ENCODE assay signal across 17 mouse cellular contexts in genomic region chr6:144167058-144167457, GRCm38 (mm10).
A peak's percentile ranks its signal among the peaks of the same experiment; 100 is the strongest.
DNase-seq lines count a peak whose midpoint lies in the region; ATAC-seq and TF ChIP-seq lines count a peak whose summit lies in the region.
"Had no signal": no experiment of that assay in that cellular context is flagged by ENCODE, and none has a peak within 500 bp of the region (broad histone marks: within the 10 kb centered on the region; RNA-seq: fewer than 3 reads in every experiment).

No protein-coding gene starts in this region.

- no peak overlapping the region for H3K4me2 ChIP-seq in forebrain, embryonic 11.5 days (ENCODE audit: low read depth, low read length, severe bottlenecking)
- no peak overlapping the region for H3K4me2 ChIP-seq in forebrain, postnatal 0 days (ENCODE audit: low read depth)
- H3K4me2 ChIP-seq in kidney, postnatal 0 days (ENCODE audit: low read length): no peak overlapping the region
- H3K4me2 ChIP-seq in hindbrain, embryonic 13.5 days: no peak overlapping the region
- no peak overlapping the region for H3K4me2 ChIP-seq in midbrain, embryonic 15.5 days
- H3K4me2 ChIP-seq: intestine, embryonic 15.5 days; kidney, embryonic 15.5 days; limb, embryonic 15.5 days had no signal

- H3K9ac ChIP-seq in forebrain, embryonic 11.5 days (ENCODE audit: low read length): no peak overlapping the region
- H3K9ac ChIP-seq in forebrain, postnatal 0 days: no peak overlapping the region
- H3K9ac ChIP-seq in kidney, postnatal 0 days (ENCODE audit: low read depth, low read length): no peak overlapping the region
- H3K9ac ChIP-seq in hindbrain, embryonic 13.5 days: no peak overlapping the region
- no peak overlapping the region for H3K9ac ChIP-seq in midbrain, embryonic 15.5 days
- H3K9ac ChIP-seq: intestine, embryonic 15.5 days; kidney, embryonic 15.5 days; limb, embryonic 15.5 days; liver, postnatal 0 days had no signal

- H3K4me3 ChIP-seq in forebrain, embryonic 11.5 days (ENCODE audit: low read depth, low read length): no peak overlapping the region
- H3K4me3 ChIP-seq in forebrain, postnatal 0 days (ENCODE audit: low read depth, low read length): no peak overlapping the region
- no peak overlapping the region for H3K4me3 ChIP-seq in kidney, postnatal 0 days (replicated peaks; ENCODE audit: low read depth, low read length)
- no peak overlapping the region for H3K4me3 ChIP-seq in hindbrain, embryonic 13.5 days
- no peak overlapping the region for H3K4me3 ChIP-seq in midbrain, embryonic 15.5 days
- H3K4me3 ChIP-seq in thymus, adult 2 months (ENCODE audit: control insufficient read depth, insufficient read depth, low read length): no peak overlapping the region
- H3K4me3 ChIP-seq: intestine, embryonic 15.5 days; kidney, embryonic 15.5 days; limb, embryonic 15.5 days had no signal

- no peak for TF ChIP-seq POLR2A in thymus, adult 2 months (IDR thresholded peaks at IDR 0.05; ENCODE audit: control insufficient read depth, extremely low read depth, insufficient read depth, low read length, poor library complexity)

- no peaks in the 10 kb centered on the region for H3K27me3 ChIP-seq in forebrain, embryonic 11.5 days (ENCODE audit: control insufficient read depth, insufficient read depth, low read length)
- H3K27me3 ChIP-seq in forebrain, postnatal 0 days (ENCODE audit: insufficient read depth, low read length): no peaks in the 10 kb centered on the region
- H3K27me3 ChIP-seq in kidney, postnatal 0 days (ENCODE audit: insufficient read depth, low read length): no peaks in the 10 kb centered on the region
- no peaks in the 10 kb centered on the region for H3K27me3 ChIP-seq in hindbrain, embryonic 13.5 days
- no peaks in the 10 kb centered on the region for H3K27me3 ChIP-seq in midbrain, embryonic 15.5 days (replicated peaks)
- H3K27me3 ChIP-seq in thymus, adult 2 months (ENCODE audit: control insufficient read depth, insufficient read depth, low read length): no peaks in the 10 kb centered on the region
- H3K27me3 ChIP-seq: intestine, embryonic 15.5 days; kidney, embryonic 15.5 days; limb, embryonic 15.5 days had no signal

- no peaks in the 10 kb centered on the region for H3K9me3 ChIP-seq in forebrain, embryonic 11.5 days (ENCODE audit: control insufficient read depth, low read length)
- H3K9me3 ChIP-seq in forebrain, postnatal 0 days (ENCODE audit: low read length): no peaks in the 10 kb centered on the region
- no peaks in the 10 kb centered on the region for H3K9me3 ChIP-seq in kidney, postnatal 0 days (replicated peaks; ENCODE audit: low read length)
- H3K9me3 ChIP-seq in hindbrain, embryonic 13.5 days: no peaks in the 10 kb centered on the region
- no peaks in the 10 kb centered on the region for H3K9me3 ChIP-seq in midbrain, embryonic 15.5 days
- H3K9me3 ChIP-seq: intestine, embryonic 15.5 days; kidney, embryonic 15.5 days; limb, embryonic 15.5 days had no signal

- no peak overlapping the region; the same call in 1 of the 2 replicates for H3K27ac ChIP-seq in forebrain, embryonic 11.5 days (ENCODE audit: low read depth, low read length)
- no peak overlapping the region for H3K27ac ChIP-seq in forebrain, postnatal 0 days (ENCODE audit: low read depth, low read length)
- H3K27ac ChIP-seq in kidney, postnatal 0 days: no peak overlapping the region
- H3K27ac ChIP-seq in hindbrain, embryonic 13.5 days: no peak overlapping the region
- H3K27ac ChIP-seq in midbrain, embryonic 15.5 days: no peak overlapping the region
- H3K27ac ChIP-seq in thymus, adult 2 months (ENCODE audit: control insufficient read depth, insufficient read depth, low read length): no peak overlapping the region
- H3K27ac ChIP-seq: intestine, embryonic 15.5 days; kidney, embryonic 15.5 days had no signal

- H3K4me1 ChIP-seq in forebrain, embryonic 11.5 days (replicated peaks; ENCODE audit: control insufficient read depth, insufficient read depth, low read length): peaks cover 20% of the 10 kb centered on the region; the same call in 1 of the 2 replicates
- H3K4me1 ChIP-seq in forebrain, postnatal 0 days (ENCODE audit: insufficient read depth): no peaks in the 10 kb centered on the region
- H3K4me1 ChIP-seq in kidney, postnatal 0 days (replicated peaks; ENCODE audit: insufficient read depth, low read length): no peaks in the 10 kb centered on the region
- H3K4me1 ChIP-seq in hindbrain, embryonic 13.5 days (replicated peaks): peaks cover 26% of the 10 kb centered on the region
- peaks cover 14% of the 10 kb centered on the region for H3K4me1 ChIP-seq in midbrain, embryonic 15.5 days
- H3K4me1 ChIP-seq in thymus, adult 2 months (replicated peaks; ENCODE audit: control insufficient read depth, insufficient read depth, low read length): no peaks in the 10 kb centered on the region

- H3K36me3 ChIP-seq in forebrain, embryonic 11.5 days (ENCODE audit: control insufficient read depth, insufficient read depth, low read length): no peaks in the 10 kb centered on the region
- H3K36me3 ChIP-seq in forebrain, postnatal 0 days (ENCODE audit: insufficient read depth): no peaks in the 10 kb centered on the region
- H3K36me3 ChIP-seq in kidney, postnatal 0 days (ENCODE audit: insufficient read depth, low read length): no peaks in the 10 kb centered on the region
- H3K36me3 ChIP-seq in hindbrain, embryonic 13.5 days: no peaks in the 10 kb centered on the region
- H3K36me3 ChIP-seq in midbrain, embryonic 15.5 days (replicated peaks): no peaks in the 10 kb centered on the region
- no peaks in the 10 kb centered on the region for H3K36me3 ChIP-seq in thymus, adult 2 months (ENCODE audit: control insufficient read depth, insufficient read depth, low read length)
- H3K36me3 ChIP-seq: intestine, embryonic 15.5 days; kidney, embryonic 15.5 days; limb, embryonic 15.5 days had no signal

- TF ChIP-seq CTCF in forebrain, postnatal 0 days (IDR thresholded peaks at IDR 0.05; ENCODE audit: low read depth): no peak
- TF ChIP-seq CTCF in kidney, postnatal 0 days (IDR thresholded peaks at IDR 0.05; ENCODE audit: low read depth): no peak
- no peak for TF ChIP-seq CTCF in thymus, adult 2 months (IDR thresholded peaks at IDR 0.05; ENCODE audit: borderline replicate concordance, control insufficient read depth, extremely low read depth, insufficient read depth, low read length, poor library complexity)

- 97% methylated on average over 7 of the region's 7 CpGs for WGBS in forebrain, embryonic 11.5 days
- WGBS in forebrain, postnatal 0 days: 98% methylated on average over 7 of the region's 7 CpGs
- 96% methylated on average over 7 of the region's 7 CpGs for WGBS in kidney, postnatal 0 days
- 95% methylated on average over 7 of the region's 7 CpGs for WGBS in hindbrain, embryonic 13.5 days
- 98% methylated on average over 7 of the region's 7 CpGs for WGBS in midbrain, embryonic 15.5 days
- 97% methylated on average over 7 of the region's 7 CpGs for WGBS in thymus, adult 2 months

- DNase-seq in forebrain, embryonic 11.5 days (ENCODE audit: low spot score): no peak
- no peak for DNase-seq in forebrain, postnatal 0 days
- DNase-seq in kidney, postnatal 0 days (ENCODE audit: low spot score): no peak
- no peak for DNase-seq in kidney, postnatal 10 days
- DNase-seq in thymus, adult 2 months: no peak
- no peak for DNase-seq in left cerebral cortex, adult 18-20 months (ENCODE audit: low spot score in 2 of 2)
- DNase-seq: cerebellum, adult 9-11 months; gastrocnemius, postnatal 10 days; heart, postnatal 10 days; layer of hippocampus, postnatal 36 days; liver, postnatal 0 days; lung, postnatal 14 days had no signal

- peak; percentile 14; the same call in 1 of the 2 replicates for ATAC-seq in forebrain, embryonic 11.5 days (replicated peaks; ENCODE audit: low FRiP score)
- no peak for ATAC-seq in forebrain, postnatal 0 days
- ATAC-seq in kidney, postnatal 0 days (replicated peaks; ENCODE audit: low FRiP score, low read depth): 0 out of 2 replicates have a peak, but pooled peaks have one; percentile 7
- ATAC-seq in hindbrain, embryonic 13.5 days (ENCODE audit: low FRiP score): peak; percentile 49; the same call in 1 of the 2 replicates
- 0 out of 2 replicates have a peak, but pooled peaks have one; percentile 11 for ATAC-seq in midbrain, embryonic 15.5 days (replicated peaks)
- ATAC-seq: intestine, embryonic 15.5 days; liver, postnatal 0 days had no signal
